Mouse (Mus musculus) lung, postnatal 0 days (tissue): ENCODE results near the gene Mef2d. TPM values are rescaled to one million over a fixed set of nuclear protein-coding genes. Genes with fewer than 3 reads are reported as not detected.

ENCODE experiments used
- ATAC-seq: fragments of 200-750 bp; cut with Nextera tagmentation; 2 replicates; pipeline ENCODE4 v1.8.0; 2017; ENCODE audit warnings: moderate library complexity
- DNase-seq: peaks from one replicate; pipeline ENCODE4 v3.0.0-alpha.2; 2016; ENCODE audit warnings: low spot score
- H3K27ac ChIP-seq: fragments of 300-500 bp; sonication (generic); 2 replicates; pipeline ENCODE4 v1.5.1; 2014; ENCODE audit warnings: antibody characterized with exemption, mild to moderate bottlenecking, low read length, mixed read lengths
- H3K27me3 ChIP-seq: fragments of 300-500 bp; sonication (generic); replicated peaks from 2 replicates; pipeline ENCODE4 v1.6.1; 2014; ENCODE audit warnings: low read length, mixed read lengths; ENCODE audit not compliant: insufficient read depth
- H3K36me3 ChIP-seq: fragments of 300-500 bp; sonication (generic); 2 replicates; pipeline ENCODE4 v1.6.1; 2014; ENCODE audit warnings: low read length, mixed read lengths; ENCODE audit not compliant: insufficient read depth
- H3K4me1 ChIP-seq: fragments of 300-500 bp; sonication (generic); 2 replicates; pipeline ENCODE4 v1.6.1; 2014; ENCODE audit warnings: antibody characterized with exemption, low read depth, low read length, mixed read lengths; ENCODE audit not compliant: insufficient read depth
- H3K4me2 ChIP-seq: fragments of 300-500 bp; sonication (generic); replicated peaks from 2 replicates; pipeline ENCODE4 v1.6.1; 2014; ENCODE audit warnings: low read depth, mild to moderate bottlenecking, low read length, moderate library complexity, mixed read lengths
- H3K4me3 ChIP-seq: fragments of 300-500 bp; sonication (generic); 2 replicates; pipeline ENCODE4 v1.5.1; 2014; ENCODE audit warnings: low read depth, low read length
- H3K9ac ChIP-seq: fragments of 300-500 bp; sonication (generic); replicated peaks from 2 replicates; pipeline ENCODE4 v1.6.1; 2014; ENCODE audit warnings: low read depth, mild to moderate bottlenecking
- H3K9me3 ChIP-seq: fragments of 300-500 bp; sonication (generic); 2 replicates; pipeline ENCODE4 v1.6.1; 2016; ENCODE audit warnings: low read length, mixed read lengths
- CTCF ChIP-seq: IDR thresholded peaks from 2 replicates; pipeline ENCODE4 v1.5.1; 2016; ENCODE audit warnings: antibody characterized with exemption, mild to moderate bottlenecking
- EP300 ChIP-seq: IDR thresholded peaks from 2 replicates; pipeline ENCODE4 v1.6.1; 2016; ENCODE audit warnings: antibody characterized with exemption, mild to moderate bottlenecking, control low read depth
- WGBS: fragments of 180-500 bp; shearing (Covaris S2); extraction: QIAGEN DNeasy Blood & Tissue Kit; methylation state at CpG from one replicate; pipeline ENCODE4 v1.1.7; 2014; 5-methylcytosine and 5-hydroxymethylcytosine counted together
- polyA plus RNA-seq: library from polyadenylated mRNA; unstranded; fragments of >200 nt; fragmentation: Nextera tagmentation; extraction: Ambion mirVana; gene quantifications from 2 replicates; pipeline ENCODE4 v1.2.1, GENCODE M21; 2015

The Mef2d gene
- polyA plus RNA-seq, 1 experiment from 2014 or later = 15.4 TPM

DNA sequence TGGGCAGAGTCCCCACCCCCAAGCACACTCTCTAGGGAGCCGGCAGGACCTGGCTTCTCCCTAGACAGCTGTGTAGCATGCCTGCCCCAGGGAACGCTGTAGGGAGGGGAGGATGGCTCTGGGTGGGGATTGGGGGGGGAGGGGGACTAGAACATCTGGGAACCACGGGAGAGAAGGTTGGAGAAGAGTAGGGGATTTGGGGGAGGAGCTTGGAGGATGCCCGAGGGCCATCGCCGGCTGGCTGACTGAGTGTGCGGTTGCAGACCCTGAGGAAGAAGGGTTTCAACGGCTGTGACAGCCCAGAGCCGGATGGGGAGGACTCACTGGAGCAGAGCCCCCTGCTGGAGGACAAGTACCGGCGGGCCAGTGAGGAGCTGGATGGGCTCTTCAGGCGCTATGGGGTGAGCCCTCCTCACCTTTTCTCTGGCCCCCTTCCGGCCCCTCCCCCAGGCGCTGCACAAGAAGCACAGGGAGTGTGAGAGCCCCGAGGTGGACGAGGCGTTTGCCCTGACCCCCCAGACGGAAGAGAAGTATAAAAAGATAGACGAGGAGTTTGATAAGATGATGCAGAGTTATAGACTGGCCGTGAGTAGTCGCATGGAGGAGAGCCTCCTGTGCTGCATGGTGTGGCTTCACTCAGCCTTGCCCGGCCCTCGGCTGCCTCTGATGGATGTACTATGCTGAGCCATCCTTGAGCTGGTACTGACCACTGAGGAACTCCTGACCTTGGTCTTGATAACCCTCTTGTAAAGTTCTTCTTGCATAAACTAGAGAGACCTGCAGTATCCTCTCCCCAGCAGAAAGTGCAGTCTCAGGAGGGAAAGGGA is 15.8 kb downstream of the Mef2d start:
- no peak for TF ChIP-seq EP300
- peak; percentile 77 for TF ChIP-seq CTCF
- Histone ChIP-seq H3K27ac (no peak overlapping the region), H3K9me3 (no peaks in the 10 kb centered on the region), H3K4me3 (no peak overlapping the region), H3K9ac (no peak overlapping the region), H3K27me3 (no peaks in the 10 kb centered on the region), H3K4me2 (no peak overlapping the region), H3K4me1 (no peaks in the 10 kb centered on the region), H3K36me3 (peaks cover 46% of the 10 kb centered on the region)
- DNase-seq = peak; percentile 66
- 27% methylated on average over 23 of the region's 23 CpGs for WGBS
- peak; percentile 68 for ATAC-seq

DNA sequence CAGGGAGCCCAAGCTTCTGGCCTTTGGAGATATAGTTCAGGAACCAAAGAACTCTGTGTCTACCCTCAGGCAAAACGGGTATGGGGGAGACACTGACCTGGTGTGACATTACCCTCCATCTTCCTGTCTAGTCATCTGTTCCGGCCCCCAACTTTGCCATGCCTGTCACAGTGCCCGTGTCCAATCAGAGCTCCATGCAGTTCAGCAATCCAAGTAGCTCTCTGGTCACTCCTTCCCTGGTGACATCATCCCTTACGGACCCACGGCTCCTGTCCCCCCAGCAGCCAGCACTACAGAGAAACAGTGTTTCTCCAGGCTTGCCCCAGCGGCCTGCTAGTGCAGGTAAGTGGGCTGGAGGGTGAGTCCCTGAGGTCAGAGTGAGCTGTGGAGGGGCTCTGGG is 16.8 kb downstream of the Mef2d start:
- no peak for ATAC-seq
- H3K4me3 ChIP-seq = no peak overlapping the region
- TF ChIP-seq EP300 (no peak), CTCF (no peak)
- no peaks in the 10 kb centered on the region for H3K27me3 ChIP-seq
- no peak for DNase-seq
- H3K9me3 ChIP-seq = no peaks in the 10 kb centered on the region
- H3K4me1 ChIP-seq = no peaks in the 10 kb centered on the region
- peaks cover 54% of the 10 kb centered on the region for H3K36me3 ChIP-seq
- H3K9ac ChIP-seq = no peak overlapping the region
- no peak overlapping the region for H3K4me2 ChIP-seq
- no peak overlapping the region for H3K27ac ChIP-seq
- WGBS = 80% methylated on average over 6 of the region's 6 CpGs

DNA sequence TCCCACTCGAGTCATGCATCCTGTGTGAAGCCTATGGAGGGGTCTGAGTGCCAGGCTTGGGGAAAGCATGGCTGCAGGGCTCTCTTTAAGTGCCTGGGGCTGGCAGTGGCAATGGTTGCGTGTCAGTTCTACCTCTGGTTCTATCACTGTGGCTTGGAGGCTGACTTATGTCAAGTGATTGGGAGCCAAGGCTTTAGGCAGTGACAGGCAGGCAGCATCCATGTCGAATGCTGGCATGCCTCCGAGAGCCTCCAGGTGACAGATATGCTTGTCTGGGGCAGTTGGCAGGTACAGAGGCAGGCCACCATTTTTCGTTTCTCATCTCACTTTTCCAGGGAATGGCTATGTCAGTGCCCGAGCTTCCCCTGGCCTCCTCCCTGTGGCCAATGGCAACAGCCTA is 18.7 kb downstream of the Mef2d start:
- Histone ChIP-seq H3K36me3 (peaks cover 68% of the 10 kb centered on the region), H3K4me1 (no peaks in the 10 kb centered on the region), H3K27me3 (no peaks in the 10 kb centered on the region), H3K9ac (no peak overlapping the region), H3K9me3 (no peaks in the 10 kb centered on the region), H3K4me3 (no peak overlapping the region), H3K4me2 (no peak overlapping the region), H3K27ac (no peak overlapping the region)
- TF ChIP-seq CTCF = no peak
- no peak for TF ChIP-seq EP300
- 71% methylated on average over 6 of the region's 6 CpGs for WGBS
- ATAC-seq = no peak
- DNase-seq = no peak

DNA sequence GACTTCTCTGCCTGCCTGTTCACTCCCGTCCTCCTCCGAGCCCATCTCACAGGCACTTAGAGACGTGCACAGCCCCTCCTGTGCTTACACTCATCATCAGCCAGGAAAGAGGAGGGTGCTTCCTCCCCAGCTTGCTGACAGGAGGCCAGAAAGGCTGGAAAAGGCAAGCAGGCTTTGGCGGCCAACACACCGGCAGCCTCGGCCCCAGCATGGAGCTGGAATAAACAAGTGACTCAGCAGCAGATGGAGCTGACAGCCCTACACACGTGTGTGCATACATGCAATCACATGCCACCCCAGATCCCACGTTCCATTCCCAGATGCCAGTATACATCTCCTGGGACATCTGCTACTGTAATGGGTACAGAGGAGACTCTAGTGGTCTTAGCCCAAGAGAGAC is 20.1 kb downstream of the Mef2d start:
- ATAC-seq = no peak
- no peaks in the 10 kb centered on the region for H3K27me3 ChIP-seq
- no peak overlapping the region for H3K27ac ChIP-seq
- H3K4me2 ChIP-seq = no peak overlapping the region
- DNase-seq = no peak
- no peaks in the 10 kb centered on the region for H3K4me1 ChIP-seq
- 63% methylated on average over 8 of the region's 8 CpGs for WGBS
- peaks cover 68% of the 10 kb centered on the region for H3K36me3 ChIP-seq
- H3K9ac ChIP-seq = no peak overlapping the region
- H3K9me3 ChIP-seq = no peaks in the 10 kb centered on the region
- TF ChIP-seq EP300 (no peak), CTCF (no peak)
- no peak overlapping the region for H3K4me3 ChIP-seq

DNA sequence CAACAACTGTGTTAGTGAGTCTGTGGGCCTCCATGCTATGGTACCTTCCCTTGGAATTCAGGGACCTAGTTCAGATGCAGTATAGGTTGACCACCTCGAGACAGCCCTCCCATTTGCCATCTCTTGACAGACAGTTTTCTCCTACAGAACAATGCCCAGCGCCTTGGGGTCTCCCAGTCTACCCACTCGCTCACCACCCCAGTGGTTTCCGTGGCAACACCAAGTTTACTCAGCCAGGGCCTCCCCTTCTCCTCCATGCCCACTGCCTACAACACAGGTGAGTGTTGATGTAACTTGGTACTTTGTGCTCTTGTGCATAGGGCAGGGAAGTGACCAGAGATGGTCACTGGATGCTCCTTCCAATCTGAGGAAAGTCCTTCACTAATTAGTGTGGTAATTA is 20.6 kb downstream of the Mef2d start:
- Histone ChIP-seq H3K27me3 (no peaks in the 10 kb centered on the region), H3K9ac (no peak overlapping the region), H3K4me1 (no peaks in the 10 kb centered on the region), H3K4me2 (no peak overlapping the region), H3K4me3 (no peak overlapping the region), H3K9me3 (no peaks in the 10 kb centered on the region), H3K27ac (no peak overlapping the region), H3K36me3 (peaks cover 74% of the 10 kb centered on the region)
- no peak for ATAC-seq
- DNase-seq = no peak
- TF ChIP-seq EP300 = no peak
- no peak for TF ChIP-seq CTCF
- WGBS = 77% methylated on average over 4 of the region's 4 CpGs

DNA sequence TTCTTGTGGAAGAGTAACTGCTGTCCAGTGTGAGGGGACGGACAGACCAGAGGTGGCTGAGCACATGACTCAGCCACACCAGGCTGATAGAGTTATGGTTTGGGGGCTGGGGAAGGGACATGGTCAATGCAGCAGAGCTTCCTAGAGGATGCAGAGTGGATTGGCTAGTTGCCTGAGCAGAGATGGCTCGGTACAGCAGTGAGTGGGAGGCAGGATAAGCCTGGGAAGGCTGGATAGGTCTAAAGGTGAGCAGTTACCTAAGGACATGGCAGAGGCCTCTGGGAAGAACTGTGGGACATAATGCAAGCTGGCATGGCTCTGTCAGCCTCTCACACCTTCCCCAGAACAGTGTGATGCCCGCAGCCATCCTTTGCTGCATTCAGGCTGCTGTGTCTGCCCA is 21.7 kb downstream of the Mef2d start:
- H3K4me3 ChIP-seq = no peak overlapping the region
- WGBS = 87% methylated on average over 3 of the region's 3 CpGs
- H3K27ac ChIP-seq = no peak overlapping the region
- H3K4me1 ChIP-seq = no peaks in the 10 kb centered on the region
- H3K9me3 ChIP-seq = no peaks in the 10 kb centered on the region
- H3K27me3 ChIP-seq = no peaks in the 10 kb centered on the region
- H3K4me2 ChIP-seq = no peak overlapping the region
- TF ChIP-seq EP300 (no peak), CTCF (no peak)
- ATAC-seq (no peak), DNase-seq (no peak)
- peaks cover 77% of the 10 kb centered on the region for H3K36me3 ChIP-seq
- no peak overlapping the region for H3K9ac ChIP-seq

DNA sequence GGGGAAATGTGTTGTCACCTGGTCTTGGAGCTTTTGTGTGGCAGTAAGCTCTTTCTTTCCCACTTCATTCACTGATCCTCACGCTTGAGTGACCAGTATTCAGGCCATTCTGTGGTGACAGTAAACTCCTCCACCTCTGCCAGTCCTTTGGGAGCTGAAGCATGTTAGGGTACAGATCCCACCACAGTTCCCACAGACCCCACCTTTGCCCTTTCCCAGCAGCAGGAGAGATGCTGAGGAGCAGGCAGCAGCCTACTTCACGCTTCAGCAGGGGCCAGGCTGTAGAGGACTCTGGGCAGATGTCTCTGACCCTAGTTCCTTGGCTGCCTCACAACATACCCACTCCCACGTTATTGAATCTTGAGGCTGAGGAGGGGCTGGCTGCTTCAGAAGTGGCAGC is 22.1 kb downstream of the Mef2d start:
- TF ChIP-seq EP300 = no peak
- no peak for TF ChIP-seq CTCF
- Histone ChIP-seq H3K9me3 (no peaks in the 10 kb centered on the region), H3K9ac (no peak overlapping the region), H3K27me3 (no peaks in the 10 kb centered on the region), H3K36me3 (peaks cover 81% of the 10 kb centered on the region), H3K27ac (no peak overlapping the region), H3K4me1 (no peaks in the 10 kb centered on the region), H3K4me2 (no peak overlapping the region), H3K4me3 (no peak overlapping the region)
- ATAC-seq = no peak
- WGBS = 91% methylated on average over 3 of the region's 3 CpGs
- DNase-seq = no peak
